Mouse (Mus musculus) liver, postnatal 0 days (tissue): Measurements from ENCODE around the gene Gm38655. TPM values are rescaled to one million over a fixed set of nuclear protein-coding genes. Genes with fewer than 3 reads are reported as not detected.

Source experiments
- ATAC-seq: fragments of 200-750 bp; cut with Nextera tagmentation; 2 replicates; pipeline ENCODE4 v1.8.0; 2017; ENCODE audit warnings: mild to moderate bottlenecking, moderate library complexity
- DNase-seq: peaks from one replicate; pipeline ENCODE4 v3.0.0-alpha.2; 2016
- H3K27ac ChIP-seq: fragments of 300-500 bp; sonication (generic); 2 replicates; pipeline ENCODE4 v1.5.1; 2014; ENCODE audit warnings: antibody characterized with exemption, moderate library complexity, mild to moderate bottlenecking, low read depth
- H3K27me3 ChIP-seq: fragments of 300-500 bp; sonication (generic); 2 replicates; pipeline ENCODE4 v1.6.1; 2014; ENCODE audit warnings: low read length, control low read depth, mixed read lengths; ENCODE audit not compliant: insufficient read depth
- H3K36me3 ChIP-seq: fragments of 300-500 bp; sonication (generic); replicated peaks from 2 replicates; pipeline ENCODE4 v1.6.1; 2014; ENCODE audit warnings: mild to moderate bottlenecking, control low read depth, low read length, moderate library complexity, mixed read lengths; ENCODE audit not compliant: insufficient read depth
- H3K4me1 ChIP-seq: fragments of 300-500 bp; sonication (generic); 2 replicates; pipeline ENCODE4 v1.6.1; 2014; ENCODE audit warnings: antibody characterized with exemption, mild to moderate bottlenecking, control low read depth; ENCODE audit not compliant: insufficient read depth
- H3K4me2 ChIP-seq: fragments of 300-500 bp; sonication (generic); 2 replicates; pipeline ENCODE4 v1.6.1; 2014; ENCODE audit warnings: low read depth, mild to moderate bottlenecking, low read length, moderate library complexity, mixed read lengths
- H3K4me3 ChIP-seq: fragments of 300-500 bp; sonication (generic); 2 replicates; pipeline ENCODE4 v1.5.1; 2014; ENCODE audit warnings: low read depth, low read length
- H3K9ac ChIP-seq: fragments of 300-500 bp; sonication (generic); replicated peaks from 2 replicates; pipeline ENCODE4 v1.6.1; 2014; ENCODE audit warnings: mild to moderate bottlenecking, moderate library complexity
- H3K9me3 ChIP-seq: fragments of 300-500 bp; sonication (generic); 2 replicates; pipeline ENCODE4 v1.6.1; 2016; ENCODE audit warnings: mild to moderate bottlenecking, control low read depth, low read length, mixed read lengths
- CTCF ChIP-seq: sonication (generic); IDR thresholded peaks from 2 replicates; pipeline ENCODE4 v1.5.1; 2016; ENCODE audit warnings: antibody characterized with exemption, low read depth
- EP300 ChIP-seq: IDR thresholded peaks from 2 replicates; pipeline ENCODE4 v1.6.1; 2016; ENCODE audit warnings: antibody characterized with exemption, low read depth, mild to moderate bottlenecking
- WGBS: fragments of 180-500 bp; shearing (Covaris S2); extraction: QIAGEN DNeasy Blood & Tissue Kit; methylation state at CpG from one replicate; pipeline ENCODE4 v1.1.7; 2014; ENCODE audit not compliant: insufficient replicate concordance; 5-methylcytosine and 5-hydroxymethylcytosine counted together
- polyA plus RNA-seq: library from polyadenylated mRNA; unstranded; fragments of >200 nt; fragmentation: Nextera tagmentation; extraction: Ambion mirVana; gene quantifications from 2 replicates; pipeline ENCODE4 v1.2.1, GENCODE M21; 2015

Gm38655 gene
- polyA plus RNA-seq, 1 experiment from 2014 or later: not detected

GRCm38 (mm10) chr17:25202401-25202800 lies 27.1 kb upstream of the Gm38655 start:
- ATAC-seq (no peak), DNase-seq (no peak)
- H3K4me1 ChIP-seq: no peaks in the 10 kb centered on the region
- no peaks in the 10 kb centered on the region for H3K9me3 ChIP-seq
- 84% methylated on average over 4 of the region's 4 CpGs for WGBS
- no peak overlapping the region for H3K4me2 ChIP-seq
- no peaks in the 10 kb centered on the region for H3K27me3 ChIP-seq
- peaks cover 50% of the 10 kb centered on the region for H3K36me3 ChIP-seq
- H3K4me3 ChIP-seq: no peak overlapping the region
- TF ChIP-seq EP300 (no peak), CTCF (no peak)
- H3K9ac ChIP-seq: no peak overlapping the region
- H3K27ac ChIP-seq: no peak overlapping the region

- H3K27ac ChIP-seq: peak overlapping the region; percentile 81; the same call in 1 of the 2 replicates
- H3K4me1 ChIP-seq: peaks cover 20% of the 10 kb centered on the region
- peak overlapping the region; percentile 89 for H3K4me2 ChIP-seq
- H3K4me3 ChIP-seq: peak overlapping the region; percentile 87
- TF ChIP-seq EP300: no peak
- no peak for TF ChIP-seq CTCF
- peak overlapping the region; percentile 82 for H3K9ac ChIP-seq
- no peaks in the 10 kb centered on the region for H3K27me3 ChIP-seq
- no peaks in the 10 kb centered on the region for H3K9me3 ChIP-seq
- DNase-seq: no peak
- H3K36me3 ChIP-seq: peaks cover 6% of the 10 kb centered on the region; the same call in 1 of the 2 replicates
- ATAC-seq: no peak
- WGBS: 7% methylated on average over 16 of the region's 16 CpGs
These were observed 13.8 kb upstream of the Gm38655 start for GRCm38 (mm10) chr17:25189091-25189490.

GRCm38 (mm10) chr17:25188150-25189031 lies 13.1 kb upstream of the Gm38655 start, which contains the start of gene Unkl:
Unkl (plus strand) TSS chr17:25188397.
- peak within 1 kb of the TSS; percentile 87 for H3K4me3 ChIP-seq
- H3K9me3 ChIP-seq: no peaks in the 10 kb centered on the region
- H3K27me3 ChIP-seq: no peaks in the 10 kb centered on the region
- peak within 1 kb of the TSS; percentile 89 for H3K4me2 ChIP-seq
- DNase-seq: peak; percentile 78
- WGBS: under 1% methylated on average over 82 of the region's 104 CpGs
- H3K9ac ChIP-seq: peak within 1 kb of the TSS; percentile 82
- peak within 1 kb of the TSS; percentile 81 for H3K27ac ChIP-seq
- TF ChIP-seq CTCF: no peak
- no peak for TF ChIP-seq EP300
- ATAC-seq: peak; percentile 44
- no peaks in the 10 kb centered on the region for H3K36me3 ChIP-seq
- peaks cover 27% of the 10 kb centered on the region for H3K4me1 ChIP-seq

- Histone ChIP-seq H3K36me3 (no peaks in the 10 kb centered on the region), H3K27ac (peak overlapping the region; percentile 81), H3K9ac (peak overlapping the region; percentile 82), H3K27me3 (no peaks in the 10 kb centered on the region), H3K4me3 (peak overlapping the region; percentile 87), H3K9me3 (no peaks in the 10 kb centered on the region), H3K4me1 (peaks cover 31% of the 10 kb centered on the region), H3K4me2 (peak overlapping the region; percentile 89)
- ATAC-seq (no peak), DNase-seq (no peak)
- TF ChIP-seq CTCF (no peak), EP300 (no peak)
- WGBS: 12% methylated on average over 11 of the region's 11 CpGs
These were observed 12.5 kb upstream of the Gm38655 start for GRCm38 (mm10) chr17:25187784-25188149.

GRCm38 (mm10) chr17:25184961-25185360 lies 9.7 kb upstream of the Gm38655 start:
- Histone ChIP-seq H3K4me2 (peak overlapping the region; percentile 98), H3K27me3 (no peaks in the 10 kb centered on the region), H3K4me1 (peaks cover 31% of the 10 kb centered on the region), H3K9me3 (no peaks in the 10 kb centered on the region), H3K9ac (peak overlapping the region; percentile 89), H3K36me3 (no peaks in the 10 kb centered on the region), H3K4me3 (peak overlapping the region; percentile 93), H3K27ac (peak overlapping the region; percentile 95)
- no peak for TF ChIP-seq CTCF
- TF ChIP-seq EP300: no peak
- DNase-seq (no peak), ATAC-seq (peak; percentile 20)
- whole genome bisulfite sequencing: 7% methylated on average over 17 of the region's 17 CpGs

GRCm38 (mm10) chr17:25184129-25184691 lies 8.9 kb upstream of the Gm38655 start, which contains the start of gene BC003965:
BC003965 (plus strand) TSS chr17:25184554.
- H3K27me3 ChIP-seq: no peaks in the 10 kb centered on the region
- peaks cover 25% of the 10 kb centered on the region for H3K4me1 ChIP-seq
- WGBS: under 1% methylated on average over 50 of the region's 50 CpGs
- peak within 1 kb of the TSS; percentile 98 for H3K4me2 ChIP-seq
- DNase-seq: peak; percentile 98
- TF ChIP-seq EP300: peak; percentile 89
- no peak; the same call in 1 of the 2 replicates for TF ChIP-seq CTCF
- H3K9ac ChIP-seq: peak within 1 kb of the TSS; percentile 89
- H3K36me3 ChIP-seq: no peaks in the 10 kb centered on the region
- H3K4me3 ChIP-seq: peak within 1 kb of the TSS; percentile 93
- no peaks in the 10 kb centered on the region for H3K9me3 ChIP-seq
- peak within 1 kb of the TSS; percentile 95 for H3K27ac ChIP-seq
- ATAC-seq: peak; percentile 85
